Mouse (Mus musculus) lung, postnatal 14 days (tissue): ENCODE results near the gene Zdhhc12.
"Not testable (repeated sequence)": the region's sequence is repeated elsewhere in the genome, so short reads cannot be mapped to it uniquely, and the experiment has no call there.

ENCODE experiments used
- DNase-seq: peaks from one replicate; pipeline ENCODE4 v3.0.0; 2021

Gene Zdhhc12

GRCm38 (mm10) chr2:30062249-30063093, 31.0 kb downstream of the Zdhhc12 start:
- DNase-seq, result peak; percentile 51

- DNase-seq, result peak; percentile 52
These were observed 32.0 kb downstream of the Zdhhc12 start for GRCm38 (mm10) chr2:30061215-30062166.

- no peak for DNase-seq
These were observed 35.0 kb downstream of the Zdhhc12 start for GRCm38 (mm10) chr2:30058418-30058817.

GRCm38 (mm10) chr2:30057223-30057904, 36.1 kb downstream of the Zdhhc12 start, which contains the start of gene Set:
Gene Set (plus strand): TSS chr2:30057378.
- no peak for DNase-seq

GRCm38 (mm10) chr2:30056736-30057135, 36.7 kb downstream of the Zdhhc12 start:
- DNase-seq, result no peak

GRCm38 (mm10) chr2:30055310-30055709, 38.1 kb downstream of the Zdhhc12 start:
- DNase-seq, result not testable (repeated sequence)

DNA sequence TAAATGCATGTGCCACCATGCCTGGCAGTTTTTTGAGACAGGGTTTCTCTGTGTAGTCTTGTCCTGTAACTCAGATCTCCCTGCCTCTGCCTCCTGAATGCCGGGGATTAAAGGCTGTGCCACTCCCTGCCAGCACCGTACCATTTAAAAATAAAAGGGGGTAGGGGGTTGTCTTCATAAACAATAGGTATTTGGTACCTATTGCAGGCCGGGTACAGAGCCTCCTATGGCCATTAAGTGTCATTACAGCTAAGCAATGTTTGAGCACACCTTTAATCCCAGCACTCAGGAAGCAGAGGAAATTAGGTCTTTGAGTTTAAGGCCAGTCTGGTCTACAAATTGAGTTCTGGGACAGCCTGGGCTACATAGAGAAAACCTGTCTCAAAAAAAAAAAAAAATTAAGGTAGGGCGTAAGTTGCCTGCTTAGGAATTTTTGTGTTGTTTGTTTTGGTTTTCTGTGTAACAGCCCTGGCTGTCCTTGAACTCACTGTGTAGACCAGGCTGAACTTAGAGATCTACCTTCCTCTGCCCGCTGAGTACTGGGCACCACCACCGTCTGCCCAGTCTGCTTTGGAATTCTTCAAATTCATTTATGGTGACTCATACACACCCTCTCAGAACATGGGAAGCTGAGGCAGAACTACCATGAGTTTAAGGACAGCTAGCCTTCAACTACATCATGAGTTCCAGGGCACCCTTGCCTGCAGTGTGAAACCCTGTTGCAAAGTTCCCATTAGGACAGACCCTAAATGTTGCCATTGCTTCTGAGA, 41.3 kb downstream of the Zdhhc12 start:
- no peak for DNase-seq

GRCm38 (mm10) chr2:30049831-30050230, 43.6 kb downstream of the Zdhhc12 start:
- DNase-seq, result no peak

DNA sequence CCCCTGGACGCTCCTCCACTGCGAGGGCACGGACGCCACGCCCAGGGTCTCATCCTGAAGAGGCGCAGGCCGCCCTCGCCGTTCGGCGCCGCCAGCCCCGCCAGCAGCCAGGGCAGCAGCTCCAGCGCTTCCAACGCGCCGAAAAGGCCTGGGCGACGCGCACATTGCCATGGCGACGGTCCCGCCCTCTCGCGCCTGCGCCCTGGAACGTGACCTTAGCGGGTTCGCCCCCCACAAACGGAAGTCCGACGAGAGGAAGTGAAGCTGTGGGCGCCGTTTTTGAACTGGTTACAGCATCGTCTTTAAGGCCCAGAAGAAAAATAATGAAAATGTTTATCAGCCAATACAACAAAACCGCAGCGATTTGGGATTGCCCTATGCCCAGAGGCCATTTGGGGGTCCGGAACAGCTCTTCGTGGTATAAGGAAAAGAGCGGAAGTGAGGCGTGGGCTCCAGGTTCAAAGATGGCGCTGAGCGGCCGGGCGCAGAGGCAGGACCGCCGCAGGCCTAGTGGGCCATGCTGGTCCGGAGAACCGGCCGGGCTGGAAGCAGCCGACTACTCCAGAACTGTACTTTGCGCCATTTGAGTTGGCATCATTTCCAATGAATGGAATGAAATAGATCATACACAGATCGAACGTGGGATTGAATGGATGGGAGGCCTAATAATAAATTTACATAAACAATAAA, 44.6 kb downstream of the Zdhhc12 start, which contains the start of gene Wdr34:
Gene Wdr34, minus strand, starts transcription at position 183 of the 690 bp plus-strand sequence.
- peak; percentile 99 for DNase-seq

DNA sequence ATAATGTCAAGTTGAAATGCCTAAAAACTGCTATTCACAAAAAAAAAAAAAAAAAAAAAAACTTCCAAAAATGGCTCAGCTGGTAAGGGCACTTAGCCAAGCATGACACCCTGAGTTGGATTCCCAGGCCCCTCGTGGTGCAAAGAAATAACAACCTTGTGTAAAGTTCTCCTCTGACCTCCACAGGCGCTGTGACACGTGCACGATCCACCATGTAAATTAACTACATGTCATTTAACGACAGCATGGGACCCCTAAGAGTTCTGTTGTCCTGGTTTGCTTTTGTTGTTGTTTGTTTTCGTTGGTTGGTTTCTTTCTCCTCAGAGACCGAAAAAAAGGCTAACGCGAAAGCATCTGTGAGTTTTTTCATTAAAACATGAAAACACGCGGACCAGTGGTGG, 45.3 kb downstream of the Zdhhc12 start:
- no peak for DNase-seq

- no peak for DNase-seq
These were observed 46.3 kb downstream of the Zdhhc12 start for GRCm38 (mm10) chr2:30047127-30047526.

- DNase-seq, result no peak
These were observed 48.9 kb downstream of the Zdhhc12 start for GRCm38 (mm10) chr2:30044550-30044949.

DNA sequence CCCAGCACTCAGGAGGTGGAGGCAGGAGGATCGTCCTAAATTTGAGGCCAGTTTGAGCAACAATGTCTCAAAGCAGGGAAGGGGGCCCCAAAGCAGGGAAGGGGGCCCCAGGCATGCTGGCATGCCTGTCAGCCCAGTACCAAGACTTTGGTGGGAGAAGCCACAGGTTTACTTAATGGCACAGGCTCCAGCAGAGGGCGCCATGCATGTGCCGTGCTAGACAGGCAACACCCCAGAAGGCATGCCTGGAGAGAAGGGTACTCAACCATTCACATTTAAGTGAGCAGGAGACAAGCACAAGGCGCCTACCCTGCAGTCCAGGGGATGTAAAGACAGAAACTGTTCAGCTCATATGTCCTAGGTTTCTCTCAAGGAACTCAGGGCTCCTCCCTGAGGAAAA, 51.0 kb downstream of the Zdhhc12 start:
- peak; percentile 93 for DNase-seq
